Mouse (Mus musculus) erythroblast, embryonic 14.5 days (primary cell): ENCODE data around the gene Zfp160.
"Not testable (repeated sequence)": the region's sequence is repeated elsewhere in the genome, so short reads cannot be mapped to it uniquely, and the experiment has no call there.

ENCODE experiments used
- GATA1 ChIP-seq: IDR thresholded peaks from 2 replicates; pipeline ENCODE4 v1.6.1; 2012; ENCODE audit warnings: low read length, inconsistent platforms, mixed read lengths
- TAL1 ChIP-seq: IDR thresholded peaks from 3 replicates; pipeline ENCODE4 v1.6.1; 2012; ENCODE audit warnings: low read length, inconsistent platforms, mixed read lengths

DNA sequence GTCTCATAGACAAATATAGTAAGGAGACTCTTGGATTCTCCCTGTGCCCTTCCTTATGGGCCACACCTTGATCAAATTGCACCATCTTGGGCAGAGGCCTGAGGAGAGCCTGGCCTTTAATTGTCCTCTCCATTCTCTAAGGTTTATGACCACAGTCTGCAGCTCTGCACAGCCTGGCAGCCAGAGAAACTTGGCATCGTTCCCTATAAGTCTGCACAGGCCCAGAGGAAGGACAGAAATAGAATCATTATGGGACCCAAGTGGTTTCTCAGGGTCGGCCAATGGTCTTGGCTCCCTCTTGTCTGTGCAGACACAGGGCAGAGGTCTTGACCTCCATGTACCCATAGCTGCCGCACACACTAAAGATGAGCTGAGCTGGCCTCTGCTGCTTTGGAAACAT, 42.6 kb downstream of the Zfp160 start:
- TF ChIP-seq TAL1, GATA1: not testable (repeated sequence)
